Mouse (Mus musculus): Measurements from ENCODE around the gene Sall4. TPM values are rescaled to one million over a fixed set of nuclear protein-coding genes. Genes with fewer than 3 reads are reported as not detected.

The Sall4 gene
- total RNA-seq, 2 experiments from 2014 or later, result 2.3 to 2.4 TPM

DNA sequence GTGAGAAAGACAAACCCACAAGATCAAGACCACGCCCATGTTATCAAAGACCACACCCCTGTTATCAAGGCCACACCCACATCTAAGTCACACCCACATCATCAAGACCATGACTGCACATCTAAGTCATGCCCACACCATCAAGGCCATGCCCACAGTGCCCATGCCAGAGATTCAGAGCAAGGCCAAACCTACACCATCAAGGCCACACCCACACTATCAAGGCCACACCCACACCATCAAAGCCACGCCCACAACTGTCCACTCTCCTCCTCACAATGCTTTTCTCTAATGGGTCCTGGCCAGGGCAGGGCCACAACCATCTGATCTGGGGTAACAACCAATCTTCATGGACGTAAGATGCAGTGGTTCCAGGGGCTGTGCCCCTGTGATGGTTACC, 56.8 kb downstream of the Sall4 start:
- intact Hi-C loops (cut with DNase I), result no loop called here
- DNase-seq (ENCODE audit: low spot score), result no peak

DNA sequence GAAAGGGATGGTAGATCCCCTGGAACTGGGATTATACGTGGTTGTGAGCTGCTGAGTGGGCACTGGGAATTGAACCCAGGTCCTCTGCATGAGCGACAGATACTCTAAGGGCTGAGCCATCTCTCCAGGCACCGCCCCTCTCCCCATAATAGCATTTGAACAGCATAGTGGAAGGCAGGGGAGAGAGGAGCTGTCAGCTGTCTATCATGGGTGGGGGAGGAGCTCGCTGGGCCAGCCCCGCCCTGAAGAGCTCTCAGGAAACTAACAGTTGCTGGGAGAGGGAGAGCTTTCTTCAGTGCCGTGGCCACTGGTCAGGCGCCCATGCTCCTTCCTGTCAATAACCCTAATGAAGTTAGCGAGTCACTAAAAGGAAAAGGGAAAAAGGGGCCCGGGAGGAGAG, 60.0 kb downstream of the Sall4 start:
- intact Hi-C loops (cut with DNase I), result no loop called here
- DNase-seq (ENCODE audit: low spot score), result no peak

DNA sequence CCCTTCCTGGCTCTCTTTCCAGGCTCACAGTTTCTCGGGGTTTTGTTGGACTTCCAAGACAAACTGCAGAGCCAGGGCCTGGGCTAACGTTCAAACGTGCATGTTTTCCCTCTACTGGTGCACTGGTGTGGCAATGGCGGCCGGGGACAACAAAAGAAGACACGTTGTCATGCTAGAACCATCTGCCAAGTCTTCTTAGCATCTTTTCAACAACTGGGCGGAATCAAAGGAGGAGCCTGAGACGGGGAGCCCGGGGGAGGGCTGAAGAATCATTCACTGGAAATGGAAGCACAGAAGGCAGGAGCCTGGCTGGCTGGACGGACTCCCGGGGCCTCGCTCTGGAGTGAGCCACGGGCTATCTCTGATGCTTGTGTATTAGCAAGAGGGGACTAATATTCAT, 65.5 kb downstream of the Sall4 start:
- intact Hi-C loops (cut with DNase I), result no loop called here
- peak; percentile 33 for DNase-seq (ENCODE audit: low spot score)

Other genes starting within 250 kb of the Sall4 start
- gene Nfatc2, start 166.3 kb downstream of the Sall4 start, total RNA-seq (2021), result 10 to 100 TPM; 16.7 to 20.8 TPM
- 10 to 100 TPM; 44.9 to 54.1 TPM for gene Atp9a, start 25.5 kb downstream of the Sall4 start, total RNA-seq (2021)
- 1 to 10 TPM; 8.7 to 8.8 TPM for gene Zfp64, start 187.6 kb upstream of the Sall4 start, total RNA-seq (2021)